Mouse (Mus musculus) gastrocnemius, adult 8-10 months (tissue): Measurements from ENCODE around the gene Atat1. TPM values are rescaled to one million over a fixed set of nuclear protein-coding genes. Genes with fewer than 3 reads are reported as not detected.

Experiments
- microRNA-seq: library from miRNA; unstranded; fragments of <30 nt; microRNA quantifications from one replicate; pipeline ENCODE4 v1.2.0, GENCODE M21; 2022
- total RNA-seq, 4 experiments: library from RNA; stranded (reverse); gene quantifications; 2 replicates each; pipeline ENCODE4 v1.2.4; 2022

Gene Atat1
- total RNA-seq, 4 experiments from 2014 or later: 2.9 to 4.4 (median 3.6) TPM

Small RNA genes within 50 kb of the gene (microRNA-seq; reads per million reads assigned to microRNA genes)
- gene Gm28033 (not detected), gene Mir1894 (not detected)

Other genes with a start within 250 kb of the Atat1 start
- 10 to 100 TPM in 2 of 4 experiments, 1 to 10 TPM in 2; 9.0 to 15.4 (median 10.3) TPM for gene Vars2, start 242.5 kb downstream of the Atat1 start, total RNA-seq
- 10 to 100 TPM; 16.0 to 21.6 (median 17.9) TPM for gene Gtf2h4, start 236.3 kb downstream of the Atat1 start, total RNA-seq
- gene Ddr1, start 205.5 kb downstream of the Atat1 start, total RNA-seq: 10 to 100 TPM; 13.7 to 20.0 (median 15.9) TPM
- 1 to 10 TPM; 5.6 to 7.8 (median 6.6) TPM for gene Ier3, start 88.4 kb downstream of the Atat1 start, total RNA-seq
- 10 to 100 TPM; 52.6 to 67.2 (median 55.9) TPM for gene Flot1, start 86.8 kb downstream of the Atat1 start, total RNA-seq
- 10 to 100 TPM; 26.7 to 34.5 (median 28.3) TPM for gene Tubb5, start 71.8 kb downstream of the Atat1 start, total RNA-seq
- 1 to 10 TPM; 3.2 to 5.0 (median 4.0) TPM for gene Mdc1, start 68.6 kb downstream of the Atat1 start, total RNA-seq
- 1 to 10 TPM in 2 of 4 experiments, under 1 TPM in 2; 0.52 to 2.6 (median 1.4) TPM for gene Nrm, start 48.8 kb downstream of the Atat1 start, total RNA-seq
- gene Ppp1r18, start 44.5 kb downstream of the Atat1 start, total RNA-seq: 1 to 10 TPM; 2.4 to 4.7 (median 3.3) TPM
- gene Dhx16, start 30.3 kb downstream of the Atat1 start, total RNA-seq: 10 to 100 TPM; 13.5 to 16.8 (median 16.0) TPM
- gene 2310061I04Rik, start 12.6 kb downstream of the Atat1 start, total RNA-seq: 10 to 100 TPM; 52.7 to 68.7 (median 62.6) TPM
- gene Mrps18b, start 6.3 kb upstream of the Atat1 start, total RNA-seq: 10 to 100 TPM; 57.4 to 60.4 (median 58.1) TPM
- gene Ppp1r10, start 6.4 kb upstream of the Atat1 start, total RNA-seq: 10 to 100 TPM; 13.0 to 30.1 (median 14.3) TPM
- 10 to 100 TPM; 74.2 to 79.3 (median 78.7) TPM for gene Abcf1, start 59.7 kb upstream of the Atat1 start, total RNA-seq
- gene Gnl1, start 69.8 kb upstream of the Atat1 start, total RNA-seq: 10 to 100 TPM; 24.1 to 31.8 (median 29.1) TPM
- 1 to 10 TPM; 1.5 to 2.5 (median 1.9) TPM for gene Prr3, start 70.2 kb upstream of the Atat1 start, total RNA-seq
- 1 to 10 TPM in 1 of 4 experiments, under 1 TPM in 3; 0.82 to 1.6 (median 0.93) TPM for gene H2-T24, start 110.5 kb upstream of the Atat1 start, total RNA-seq
- gene H2-T23, start 122.8 kb upstream of the Atat1 start, total RNA-seq: 1 to 10 TPM; 5.6 to 9.3 (median 7.1) TPM
- gene H2-T22, start 132.7 kb upstream of the Atat1 start, total RNA-seq: 10 to 100 TPM; 11.7 to 14.0 (median 13.0) TPM
- gene Gm6034, start 132.9 kb upstream of the Atat1 start, total RNA-seq: not detected
- gene Gm11127, start 148.3 kb upstream of the Atat1 start, total RNA-seq: 1 to 10 TPM; 1.8 to 2.7 (median 2.2) TPM
- under 1 TPM in 1 of 4 experiments, not detected in 3; 0.29 TPM for gene Gm19684, start 211.6 kb upstream of the Atat1 start, total RNA-seq
- gene Gm7030, start 219.3 kb upstream of the Atat1 start, total RNA-seq: not detected